Mouse (Mus musculus) kidney, postnatal 0 days (tissue): ENCODE results near the gene Slc8b1. TPM values are rescaled to one million over a fixed set of nuclear protein-coding genes. Genes with fewer than 3 reads are reported as not detected.

ENCODE experiments used
- ATAC-seq: fragments of 200-750 bp; cut with Nextera tagmentation; replicated peaks from 2 replicates; pipeline ENCODE4 v1.8.0; 2017; ENCODE audit warnings: low read depth, moderate number of reproducible peaks, moderate TSS enrichment, moderate library complexity; ENCODE audit not compliant: low FRiP score
- DNase-seq: peaks from one replicate; pipeline ENCODE4 v3.0.0-alpha.2; 2016; ENCODE audit warnings: low spot score
- H3K27ac ChIP-seq: fragments of 300-500 bp; sonication (generic); 2 replicates; pipeline ENCODE4 v1.5.1; 2014; ENCODE audit warnings: mild to moderate bottlenecking
- H3K27me3 ChIP-seq: fragments of 300-500 bp; sonication (generic); 2 replicates; pipeline ENCODE4 v1.6.1; 2014; ENCODE audit warnings: low read length, mixed read lengths; ENCODE audit not compliant: insufficient read depth
- H3K36me3 ChIP-seq: fragments of 300-500 bp; sonication (generic); 2 replicates; pipeline ENCODE4 v1.6.1; 2014; ENCODE audit warnings: low read length, mixed read lengths; ENCODE audit not compliant: insufficient read depth
- H3K4me1 ChIP-seq: fragments of 300-500 bp; sonication (generic); replicated peaks from 2 replicates; pipeline ENCODE4 v1.6.1; 2014; ENCODE audit warnings: antibody characterized with exemption, low read length, mixed read lengths; ENCODE audit not compliant: insufficient read depth
- H3K4me2 ChIP-seq: fragments of 300-500 bp; sonication (generic); 2 replicates; pipeline ENCODE4 v1.6.1; 2014; ENCODE audit warnings: mild to moderate bottlenecking, low read length, moderate library complexity, mixed read lengths
- H3K4me3 ChIP-seq: fragments of 300-500 bp; sonication (generic); replicated peaks from 2 replicates; pipeline ENCODE4 v1.5.1; 2014; ENCODE audit warnings: low read depth, low read length
- H3K9ac ChIP-seq: fragments of 300-500 bp; sonication (generic); 2 replicates; pipeline ENCODE4 v1.6.1; 2014; ENCODE audit warnings: low read depth, low read length
- H3K9me3 ChIP-seq: fragments of 300-500 bp; sonication (generic); replicated peaks from 2 replicates; pipeline ENCODE4 v1.6.1; 2016; ENCODE audit warnings: low read length, inconsistent platforms, mixed read lengths
- CTCF ChIP-seq: IDR thresholded peaks from 2 replicates; pipeline ENCODE4 v1.5.1; 2016; ENCODE audit warnings: antibody characterized with exemption, low read depth, mild to moderate bottlenecking, moderate library complexity
- WGBS: fragments of 180-500 bp; shearing (Covaris S2); extraction: QIAGEN DNeasy Blood & Tissue Kit; methylation state at CpG from one replicate; pipeline ENCODE4 v1.1.7; 2014; 5-methylcytosine and 5-hydroxymethylcytosine counted together
- polyA plus RNA-seq: library from polyadenylated mRNA; unstranded; fragments of >200 nt; fragmentation: Nextera tagmentation; extraction: Ambion mirVana; gene quantifications from 2 replicates; pipeline ENCODE4 v1.2.1, GENCODE M21; 2015

The Slc8b1 gene
- polyA plus RNA-seq, 1 experiment from 2014 or later = 9.5 TPM

- Histone ChIP-seq H3K4me3 (no peak overlapping the region), H3K27ac (peak overlapping the region; percentile 86), H3K4me2 (peak overlapping the region; percentile 45), H3K9me3 (no peaks in the 10 kb centered on the region), H3K36me3 (peaks cover 8% of the 10 kb centered on the region), H3K4me1 (peaks cover 46% of the 10 kb centered on the region), H3K27me3 (no peaks in the 10 kb centered on the region), H3K9ac (no peak overlapping the region)
- WGBS = 14% methylated on average over 16 of the region's 16 CpGs
- ATAC-seq (peak; percentile 85), DNase-seq (peak; percentile 90)
- TF ChIP-seq CTCF = no peak
Observed at GRCm38 (mm10) chr5:120560616-120561311, 49.8 kb downstream of the Slc8b1 start.

GRCm38 (mm10) chr5:120562956-120563913 lies 52.3 kb downstream of the Slc8b1 start:
- 17% methylated on average over 28 of the region's 28 CpGs for WGBS

GRCm38 (mm10) chr5:120563914-120564311 lies 52.9 kb downstream of the Slc8b1 start:
- Histone ChIP-seq H3K36me3 (0 out of 2 replicates have a peak, but pooled peaks cover under 1% of the 10 kb centered on the region), H3K4me3 (no peak overlapping the region), H3K9me3 (no peaks in the 10 kb centered on the region), H3K9ac (no peak overlapping the region), H3K4me1 (peaks cover 71% of the 10 kb centered on the region), H3K27ac (peak overlapping the region; percentile 84), H3K27me3 (no peaks in the 10 kb centered on the region), H3K4me2 (no peak overlapping the region)
- DNase-seq = no peak
- WGBS = 29% methylated on average over 4 of the region's 4 CpGs
- ATAC-seq = no peak
- TF ChIP-seq CTCF = no peak

More at GRCm38 (mm10) chr5:120562956-120563913, 52.3 kb downstream of the Slc8b1 start:
- H3K27ac ChIP-seq = peak overlapping the region; percentile 84
- peaks cover 69% of the 10 kb centered on the region for H3K4me1 ChIP-seq
- no peaks in the 10 kb centered on the region for H3K36me3 ChIP-seq
- no peaks in the 10 kb centered on the region for H3K27me3 ChIP-seq
- DNase-seq (peak; percentile 93), ATAC-seq (peak; percentile 53; the same call in 1 of the 2 replicates)
- H3K9ac ChIP-seq = peak overlapping the region; percentile 8; the same call in 1 of the 2 replicates
- no peak for TF ChIP-seq CTCF
- H3K4me3 ChIP-seq = no peak overlapping the region
- H3K9me3 ChIP-seq = no peaks in the 10 kb centered on the region
- peak overlapping the region; percentile 21; the same call in 1 of the 2 replicates for H3K4me2 ChIP-seq

- no peak for ATAC-seq
- 46% methylated on average over 15 of the region's 15 CpGs for WGBS
Observed at GRCm38 (mm10) chr5:120565171-120565905, 54.4 kb downstream of the Slc8b1 start.

GRCm38 (mm10) chr5:120566101-120566500 lies 55.1 kb downstream of the Slc8b1 start:
- no peaks in the 10 kb centered on the region for H3K27me3 ChIP-seq
- 69% methylated on average over 5 of the region's 5 CpGs for WGBS
- ATAC-seq = no peak

More at GRCm38 (mm10) chr5:120565171-120565905, 54.4 kb downstream of the Slc8b1 start:
- H3K9me3 ChIP-seq = no peaks in the 10 kb centered on the region
- TF ChIP-seq CTCF = no peak
- peak overlapping the region; percentile 57 for H3K27ac ChIP-seq
- H3K4me3 ChIP-seq = no peak overlapping the region
- H3K27me3 ChIP-seq = no peaks in the 10 kb centered on the region
- H3K9ac ChIP-seq = 0 out of 2 replicates have a peak overlapping the region, but pooled peaks have one; percentile 2
- 0 out of 2 replicates have a peak, but pooled peaks cover 2% of the 10 kb centered on the region for H3K36me3 ChIP-seq
- H3K4me2 ChIP-seq = no peak overlapping the region
- H3K4me1 ChIP-seq = peaks cover 66% of the 10 kb centered on the region
- DNase-seq = peak; percentile 53

More at GRCm38 (mm10) chr5:120566101-120566500, 55.1 kb downstream of the Slc8b1 start:
- Histone ChIP-seq H3K4me2 (no peak overlapping the region), H3K9me3 (no peaks in the 10 kb centered on the region), H3K4me3 (no peak overlapping the region), H3K36me3 (0 out of 2 replicates have a peak, but pooled peaks cover 2% of the 10 kb centered on the region), H3K9ac (peak overlapping the region; percentile 2; the same call in 1 of the 2 replicates), H3K27ac (peak overlapping the region; percentile 57; the same call in 1 of the 2 replicates), H3K4me1 (peaks cover 73% of the 10 kb centered on the region)
- no peak for TF ChIP-seq CTCF
- no peak for DNase-seq
